9 mouse cellular contexts compared by ENCODE assay signal in genomic region chr10:111516804-111517436, GRCm38 (mm10). TPM values are rescaled to one million over a fixed set of nuclear protein-coding genes. Genes with fewer than 3 reads are reported as not detected.
DNase-seq lines count a peak whose midpoint lies in the region; ATAC-seq and TF ChIP-seq lines count a peak whose summit lies in the region.
"Had no signal": no experiment of that assay in that cellular context is flagged by ENCODE, and none has a peak within 500 bp of the region (broad histone marks: within the 10 kb centered on the region; RNA-seq: fewer than 3 reads in every experiment).

No protein-coding gene starts in this region.

- no peak overlapping the region for H3K9ac ChIP-seq in lung, embryonic 14.5 days
- no peak overlapping the region for H3K9ac ChIP-seq in intestine, embryonic 15.5 days
- peak overlapping the region; percentile 16; the same call in 1 of the 2 replicates for H3K9ac ChIP-seq in stomach, embryonic 16.5 days (ENCODE audit: low read length)
- H3K9ac ChIP-seq: midbrain, embryonic 12.5 days had no signal

- no peak overlapping the region for H3K4me3 ChIP-seq in lung, embryonic 14.5 days (ENCODE audit: low read depth, low read length)
- H3K4me3 ChIP-seq in bone marrow, adult 2 months (replicated peaks; ENCODE audit: control insufficient read depth, low read depth, low read length), result no peak overlapping the region
- H3K4me3 ChIP-seq in intestine, embryonic 15.5 days (replicated peaks), result no peak overlapping the region
- no peak overlapping the region for H3K4me3 ChIP-seq in stomach, embryonic 16.5 days (replicated peaks; ENCODE audit: low read length)
- H3K4me3 ChIP-seq: midbrain, embryonic 12.5 days had no signal

- TF ChIP-seq POLR2A in bone marrow, adult 2 months (IDR thresholded peaks at IDR 0.05; ENCODE audit: borderline replicate concordance, control insufficient read depth, low read depth, low read length), result no peak

- H3K36me3 ChIP-seq in lung, embryonic 14.5 days (ENCODE audit: insufficient read depth), result no peaks in the 10 kb centered on the region
- H3K36me3 ChIP-seq in intestine, embryonic 15.5 days, result no peaks in the 10 kb centered on the region
- H3K36me3 ChIP-seq in stomach, embryonic 16.5 days (ENCODE audit: control insufficient read depth, insufficient read depth, low read length), result no peaks in the 10 kb centered on the region
- H3K36me3 ChIP-seq: midbrain, embryonic 12.5 days had no signal

- no peak for DNase-seq in lung, embryonic 14.5 days
- DNase-seq in lung, postnatal 25 days (ENCODE audit: low spot score), result no peak
- no peak for DNase-seq in urinary bladder, adult 18-20 months (ENCODE audit: low spot score in 2 of 2)
- DNase-seq in gastrocnemius, postnatal 14 days, result no peak
- DNase-seq in layer of hippocampus, adult 9-11 months, result no peak

- TF ChIP-seq CTCF in lung, embryonic 14.5 days (IDR thresholded peaks at IDR 0.05; ENCODE audit: low read depth), result no peak
- no peak for TF ChIP-seq CTCF in bone marrow, adult 2 months (IDR thresholded peaks at IDR 0.05; ENCODE audit: control insufficient read depth, insufficient read depth, low read length)

- H3K27ac ChIP-seq in lung, embryonic 14.5 days (ENCODE audit: low read depth), result peak overlapping the region; percentile 68
- peak overlapping the region; percentile 65 for H3K27ac ChIP-seq in bone marrow, adult 2 months (ENCODE audit: control insufficient read depth, insufficient read depth, low read depth, low read length, poor library complexity)
- H3K27ac ChIP-seq in intestine, embryonic 15.5 days, result peak overlapping the region; percentile 39
- peak overlapping the region; percentile 63 for H3K27ac ChIP-seq in stomach, embryonic 16.5 days (ENCODE audit: low read length)
- H3K27ac ChIP-seq: midbrain, embryonic 12.5 days had no signal

- peaks cover 43% of the 10 kb centered on the region for H3K4me1 ChIP-seq in lung, embryonic 14.5 days (ENCODE audit: insufficient read depth)
- peaks cover 3% of the 10 kb centered on the region; the same call in 1 of the 2 replicates for H3K4me1 ChIP-seq in bone marrow, adult 2 months (ENCODE audit: control insufficient read depth, insufficient read depth, low read length)
- H3K4me1 ChIP-seq in intestine, embryonic 15.5 days (replicated peaks), result peaks cover 27% of the 10 kb centered on the region
- H3K4me1 ChIP-seq in stomach, embryonic 16.5 days (ENCODE audit: control insufficient read depth, insufficient read depth, low read length), result peaks cover 42% of the 10 kb centered on the region

- ATAC-seq in lung, embryonic 14.5 days (ENCODE audit: insufficient read depth), result no peak
- ATAC-seq in intestine, embryonic 15.5 days, result no peak
- no peak for ATAC-seq in stomach, embryonic 16.5 days (ENCODE audit: insufficient read depth, low FRiP score)

- H3K27me3 ChIP-seq in lung, embryonic 14.5 days (ENCODE audit: insufficient read depth, low read length), result no peaks in the 10 kb centered on the region
- H3K27me3 ChIP-seq in intestine, embryonic 15.5 days (replicated peaks), result no peaks in the 10 kb centered on the region
- no peaks in the 10 kb centered on the region for H3K27me3 ChIP-seq in stomach, embryonic 16.5 days (ENCODE audit: control insufficient read depth, insufficient read depth, low read length)

- intact Hi-C loops in gastrocnemius, postnatal 14 days (cut with DNase I; ENCODE audit: low total_unique reads), result no loop called here

- no peaks in the 10 kb centered on the region for H3K9me3 ChIP-seq in lung, embryonic 14.5 days (ENCODE audit: low read depth, low read length)
- no peaks in the 10 kb centered on the region for H3K9me3 ChIP-seq in intestine, embryonic 15.5 days
- no peaks in the 10 kb centered on the region for H3K9me3 ChIP-seq in stomach, embryonic 16.5 days (replicated peaks; ENCODE audit: control insufficient read depth, low read length)
- H3K9me3 ChIP-seq: midbrain, embryonic 12.5 days had no signal

- 61% methylated on average over 8 of the region's 8 CpGs for WGBS in lung, embryonic 14.5 days
- 57% methylated on average over 8 of the region's 8 CpGs for WGBS in bone marrow, adult 2 months
- 73% methylated on average over 8 of the region's 8 CpGs for WGBS in intestine, embryonic 15.5 days
- WGBS in stomach, embryonic 16.5 days, result 68% methylated on average over 8 of the region's 8 CpGs

- no peak overlapping the region; the same call in 1 of the 2 replicates for H3K4me2 ChIP-seq in lung, embryonic 14.5 days
- H3K4me2 ChIP-seq in intestine, embryonic 15.5 days (replicated peaks), result no peak overlapping the region
- peak overlapping the region; percentile 33; the same call in 1 of the 2 replicates for H3K4me2 ChIP-seq in stomach, embryonic 16.5 days (ENCODE audit: low read depth, low read length)
- H3K4me2 ChIP-seq: midbrain, embryonic 12.5 days had no signal

RNA-seq across cellular contexts. Expression of gene Phlda1, which starts 10.8 kb away (rescaled TPM):
- polyA plus RNA-seq in lung, embryonic 14.5 days (2014; fragmentation: Nextera tagmentation; extraction: Ambion mirVana), result 134 and 137 TPM in 2 replicates
- 4.3 and 14.9 TPM in 2 replicates for polyA plus RNA-seq in bone marrow, adult 2 months (2011; ENCODE audit: insufficient read depth, insufficient read length, low replicate concordance, missing spikeins)
- polyA plus RNA-seq in intestine, embryonic 15.5 days (2015; fragmentation: Nextera tagmentation; extraction: Ambion mirVana), result 38.6 and 43.2 TPM in 2 replicates
- 44.4 and 50.7 TPM in 2 replicates for polyA plus RNA-seq in stomach, embryonic 16.5 days (2015; fragmentation: Nextera tagmentation; extraction: Ambion mirVana)
- 1 to 10 TPM; 6.2 to 6.4 TPM for total RNA-seq in gastrocnemius, postnatal 14 days (2021)

RNA-seq across cellular contexts. Expression of gene Nap1l1, which starts 43.9 kb away (rescaled TPM):
- 301 and 316 TPM in 2 replicates for polyA plus RNA-seq in lung, embryonic 14.5 days (2014; fragmentation: Nextera tagmentation; extraction: Ambion mirVana)
- polyA plus RNA-seq in bone marrow, adult 2 months (2011; ENCODE audit: insufficient read depth, insufficient read length, low replicate concordance, missing spikeins), result 243 and 309 TPM in 2 replicates
- 168 and 196 TPM in 2 replicates for polyA plus RNA-seq in intestine, embryonic 15.5 days (2015; fragmentation: Nextera tagmentation; extraction: Ambion mirVana)
- 154 and 180 TPM in 2 replicates for polyA plus RNA-seq in stomach, embryonic 16.5 days (2015; fragmentation: Nextera tagmentation; extraction: Ambion mirVana)
- 10 to 100 TPM; 43.8 to 49.0 TPM for total RNA-seq in gastrocnemius, postnatal 14 days (2021)
